Mouse (Mus musculus) lung, postnatal 0 days (tissue): ENCODE results near the gene Scfd2. TPM values are rescaled to one million over a fixed set of nuclear protein-coding genes. Genes with fewer than 3 reads are reported as not detected.

Source experiments
- ATAC-seq: fragments of 200-750 bp; cut with Nextera tagmentation; 2 replicates; pipeline ENCODE4 v1.8.0; 2017; ENCODE audit warnings: moderate library complexity
- DNase-seq: peaks from one replicate; pipeline ENCODE4 v3.0.0-alpha.2; 2016; ENCODE audit warnings: low spot score
- H3K27ac ChIP-seq: fragments of 300-500 bp; sonication (generic); 2 replicates; pipeline ENCODE4 v1.5.1; 2014; ENCODE audit warnings: antibody characterized with exemption, mild to moderate bottlenecking, low read length, mixed read lengths
- H3K27me3 ChIP-seq: fragments of 300-500 bp; sonication (generic); replicated peaks from 2 replicates; pipeline ENCODE4 v1.6.1; 2014; ENCODE audit warnings: low read length, mixed read lengths; ENCODE audit not compliant: insufficient read depth
- H3K36me3 ChIP-seq: fragments of 300-500 bp; sonication (generic); 2 replicates; pipeline ENCODE4 v1.6.1; 2014; ENCODE audit warnings: low read length, mixed read lengths; ENCODE audit not compliant: insufficient read depth
- H3K4me1 ChIP-seq: fragments of 300-500 bp; sonication (generic); 2 replicates; pipeline ENCODE4 v1.6.1; 2014; ENCODE audit warnings: antibody characterized with exemption, low read depth, low read length, mixed read lengths; ENCODE audit not compliant: insufficient read depth
- H3K4me2 ChIP-seq: fragments of 300-500 bp; sonication (generic); replicated peaks from 2 replicates; pipeline ENCODE4 v1.6.1; 2014; ENCODE audit warnings: low read depth, mild to moderate bottlenecking, low read length, moderate library complexity, mixed read lengths
- H3K4me3 ChIP-seq: fragments of 300-500 bp; sonication (generic); 2 replicates; pipeline ENCODE4 v1.5.1; 2014; ENCODE audit warnings: low read depth, low read length
- H3K9ac ChIP-seq: fragments of 300-500 bp; sonication (generic); replicated peaks from 2 replicates; pipeline ENCODE4 v1.6.1; 2014; ENCODE audit warnings: low read depth, mild to moderate bottlenecking
- H3K9me3 ChIP-seq: fragments of 300-500 bp; sonication (generic); 2 replicates; pipeline ENCODE4 v1.6.1; 2016; ENCODE audit warnings: low read length, mixed read lengths
- CTCF ChIP-seq: IDR thresholded peaks from 2 replicates; pipeline ENCODE4 v1.5.1; 2016; ENCODE audit warnings: antibody characterized with exemption, mild to moderate bottlenecking
- EP300 ChIP-seq: IDR thresholded peaks from 2 replicates; pipeline ENCODE4 v1.6.1; 2016; ENCODE audit warnings: antibody characterized with exemption, mild to moderate bottlenecking, control low read depth
- WGBS: fragments of 180-500 bp; shearing (Covaris S2); extraction: QIAGEN DNeasy Blood & Tissue Kit; methylation state at CpG from one replicate; pipeline ENCODE4 v1.1.7; 2014; 5-methylcytosine and 5-hydroxymethylcytosine counted together
- polyA plus RNA-seq: library from polyadenylated mRNA; unstranded; fragments of >200 nt; fragmentation: Nextera tagmentation; extraction: Ambion mirVana; gene quantifications from 2 replicates; pipeline ENCODE4 v1.2.1, GENCODE M21; 2015

Scfd2 gene
- polyA plus RNA-seq, 1 experiment from 2014 or later, result 11.4 TPM

- H3K4me3 ChIP-seq, result no peak overlapping the region
- H3K27me3 ChIP-seq, result no peaks in the 10 kb centered on the region
- H3K4me2 ChIP-seq, result peak overlapping the region; percentile 32
- peak; percentile 94 for DNase-seq
- H3K9ac ChIP-seq, result no peak overlapping the region
- no peaks in the 10 kb centered on the region for H3K9me3 ChIP-seq
- ATAC-seq, result peak; percentile 96
- TF ChIP-seq EP300 (peak; percentile 92), CTCF (no peak)
- peak overlapping the region; percentile 57 for H3K27ac ChIP-seq
- H3K36me3 ChIP-seq, result no peaks in the 10 kb centered on the region
- peaks cover 10% of the 10 kb centered on the region; the same call in 1 of the 2 replicates for H3K4me1 ChIP-seq
- WGBS, result 14% methylated on average over 15 of the region's 15 CpGs
These were observed 370.1 kb downstream of the Scfd2 start for GRCm38 (mm10) chr5:74161297-74161926.

- Histone ChIP-seq H3K4me1 (peaks cover 10% of the 10 kb centered on the region; the same call in 1 of the 2 replicates), H3K9me3 (no peaks in the 10 kb centered on the region), H3K27ac (0 out of 2 replicates have a peak overlapping the region, but pooled peaks have one; percentile 11), H3K27me3 (no peaks in the 10 kb centered on the region), H3K4me3 (no peak overlapping the region), H3K36me3 (no peaks in the 10 kb centered on the region), H3K4me2 (no peak overlapping the region), H3K9ac (no peak overlapping the region)
- DNase-seq, result no peak
- TF ChIP-seq EP300 (no peak), CTCF (no peak)
- 46% methylated on average over 4 of the region's 4 CpGs for WGBS
- ATAC-seq, result no peak
These were observed 371.2 kb downstream of the Scfd2 start for GRCm38 (mm10) chr5:74160349-74160748.

GRCm38 (mm10) chr5:74159906-74160305 lies 371.7 kb downstream of the Scfd2 start:
- WGBS, result 16% methylated on average over 7 of the region's 7 CpGs
- peak overlapping the region; percentile 11; the same call in 1 of the 2 replicates for H3K27ac ChIP-seq
- peak; percentile 73 for DNase-seq
- no peak overlapping the region for H3K4me3 ChIP-seq
- no peaks in the 10 kb centered on the region for H3K9me3 ChIP-seq
- ATAC-seq, result peak; percentile 33
- no peak overlapping the region for H3K9ac ChIP-seq
- no peaks in the 10 kb centered on the region for H3K36me3 ChIP-seq
- no peaks in the 10 kb centered on the region for H3K27me3 ChIP-seq
- TF ChIP-seq EP300 (no peak), CTCF (no peak)
- H3K4me2 ChIP-seq, result no peak overlapping the region
- H3K4me1 ChIP-seq, result peaks cover 10% of the 10 kb centered on the region; the same call in 1 of the 2 replicates

- TF ChIP-seq CTCF, result no peak
- no peak for TF ChIP-seq EP300
- H3K27ac ChIP-seq, result no peak overlapping the region
- ATAC-seq, result no peak
These were observed 372.5 kb downstream of the Scfd2 start for GRCm38 (mm10) chr5:74158929-74159632.

GRCm38 (mm10) chr5:74155860-74156351 lies 375.7 kb downstream of the Scfd2 start:
- H3K9ac ChIP-seq, result no peak overlapping the region
- H3K36me3 ChIP-seq, result no peaks in the 10 kb centered on the region
- DNase-seq, result no peak
- 59% methylated on average over 7 of the region's 7 CpGs for WGBS
- no peaks in the 10 kb centered on the region for H3K9me3 ChIP-seq
- H3K4me1 ChIP-seq, result no peaks in the 10 kb centered on the region; the same call in 1 of the 2 replicates
- H3K27me3 ChIP-seq, result no peaks in the 10 kb centered on the region
- no peak overlapping the region for H3K4me3 ChIP-seq
- no peak overlapping the region for H3K4me2 ChIP-seq
- no peak for ATAC-seq
- H3K27ac ChIP-seq, result no peak overlapping the region
- TF ChIP-seq EP300, result no peak
- TF ChIP-seq CTCF, result no peak

More at GRCm38 (mm10) chr5:74158929-74159632, 372.5 kb downstream of the Scfd2 start:
- WGBS, result 65% methylated on average over 6 of the region's 6 CpGs
- no peak overlapping the region for H3K9ac ChIP-seq
- H3K4me1 ChIP-seq, result peaks cover 10% of the 10 kb centered on the region; the same call in 1 of the 2 replicates
- H3K4me2 ChIP-seq, result no peak overlapping the region
- no peak for DNase-seq
- no peak overlapping the region for H3K4me3 ChIP-seq
- H3K9me3 ChIP-seq, result no peaks in the 10 kb centered on the region
- no peaks in the 10 kb centered on the region for H3K27me3 ChIP-seq
- no peaks in the 10 kb centered on the region for H3K36me3 ChIP-seq

Other genes with a start within 250 kb of the Scfd2 start
- gene Fip1l1, start 3.7 kb upstream of the Scfd2 start, polyA plus RNA-seq, result 36.6 and 45.2 TPM in 2 replicates
- gene Lnx1, start 171.2 kb upstream of the Scfd2 start, polyA plus RNA-seq, result 2.9 and 3.2 TPM in 2 replicates